Mouse (Mus musculus): ENCODE measurements around the gene Hoxb9.
A peak's percentile ranks its signal among the peaks of the same experiment; 100 is the strongest.

Hoxb9 gene

GRCm38 (mm10) chr11:96298895-96299667 is 27.8 kb downstream of the Hoxb9 start:
- DNase-seq (ENCODE audit: low spot score), result no peak

GRCm38 (mm10) chr11:96299781-96300180 is 28.5 kb downstream of the Hoxb9 start:
- no peak for DNase-seq (ENCODE audit: low spot score)

- DNase-seq (ENCODE audit: low spot score), result no peak
These were observed 29.3 kb downstream of the Hoxb9 start for GRCm38 (mm10) chr11:96300354-96301063.

- DNase-seq (ENCODE audit: low spot score), result no peak
These were observed 29.8 kb downstream of the Hoxb9 start for GRCm38 (mm10) chr11:96301064-96301431.

- no peak for DNase-seq (ENCODE audit: low spot score)
These were observed 30.6 kb downstream of the Hoxb9 start for GRCm38 (mm10) chr11:96301837-96302236.

GRCm38 (mm10) chr11:96302381-96303150 is 31.3 kb downstream of the Hoxb9 start:
- DNase-seq (ENCODE audit: low spot score), result no peak

- DNase-seq (ENCODE audit: low spot score), result peak; percentile 75
These were observed 32.2 kb downstream of the Hoxb9 start, which contains the start of gene Hoxb5 for GRCm38 (mm10) chr11:96303151-96304099. Gene Hoxb5 (plus strand): TSS chr11:96303336.

GRCm38 (mm10) chr11:96304381-96305195 is 33.3 kb downstream of the Hoxb9 start:
- DNase-seq (ENCODE audit: low spot score), result no peak

GRCm38 (mm10) chr11:96305505-96306182 is 34.4 kb downstream of the Hoxb9 start:
- DNase-seq (ENCODE audit: low spot score), result no peak

GRCm38 (mm10) chr11:96306183-96306907 is 35.1 kb downstream of the Hoxb9 start:
- DNase-seq (ENCODE audit: low spot score), result no peak

GRCm38 (mm10) chr11:96306908-96307269 is 35.6 kb downstream of the Hoxb9 start:
- DNase-seq (ENCODE audit: low spot score), result no peak

GRCm38 (mm10) chr11:96308763-96309162 is 37.5 kb downstream of the Hoxb9 start:
- no peak for DNase-seq (ENCODE audit: low spot score)

GRCm38 (mm10) chr11:96309288-96309687 is 38.0 kb downstream of the Hoxb9 start:
- DNase-seq (ENCODE audit: low spot score), result no peak

GRCm38 (mm10) chr11:96310183-96310938 is 39.1 kb downstream of the Hoxb9 start:
- DNase-seq (ENCODE audit: low spot score), result no peak

GRCm38 (mm10) chr11:96311097-96311496 is 39.8 kb downstream of the Hoxb9 start:
- DNase-seq (ENCODE audit: low spot score), result no peak

- peak; percentile 53 for DNase-seq (ENCODE audit: low spot score)
These were observed 40.5 kb downstream of the Hoxb9 start for GRCm38 (mm10) chr11:96311520-96312417.

- DNase-seq (ENCODE audit: low spot score), result no peak
These were observed 41.9 kb downstream of the Hoxb9 start for GRCm38 (mm10) chr11:96313134-96313533.

Data from T-cell, adult 2 months (primary cell).